Mouse (Mus musculus) midbrain, embryonic 14.5 days (tissue): ENCODE data around the gene Naa20. TPM values are rescaled to one million over a fixed set of nuclear protein-coding genes. Genes with fewer than 3 reads are reported as not detected.

Experiments used
- ATAC-seq: fragments of 200-750 bp; cut with Nextera tagmentation; 2 replicates; pipeline ENCODE4 v1.8.0; 2017; ENCODE audit warnings: moderate number of reproducible peaks, moderate library complexity; ENCODE audit not compliant: low FRiP score, low TSS enrichment
- DNase-seq: peaks from one replicate; pipeline ENCODE4 v3.0.0-alpha.2; 2015
- H3K27ac ChIP-seq: fragments of 300-500 bp; sonication (generic); replicated peaks from 2 replicates; pipeline ENCODE4 v1.5.1; 2014; ENCODE audit warnings: mild to moderate bottlenecking, low read depth, low read length, moderate library complexity
- H3K27me3 ChIP-seq: fragments of 300-500 bp; sonication (generic); 2 replicates; pipeline ENCODE4 v1.6.1; 2014; ENCODE audit warnings: low read length, control low read depth, mixed read lengths; ENCODE audit not compliant: control insufficient read depth, insufficient read depth
- H3K36me3 ChIP-seq: fragments of 300-500 bp; sonication (generic); 2 replicates; pipeline ENCODE4 v1.6.1; 2014; ENCODE audit warnings: low read length, control low read depth; ENCODE audit not compliant: control insufficient read depth, insufficient read depth
- H3K4me1 ChIP-seq: fragments of 300-500 bp; sonication (generic); 2 replicates; pipeline ENCODE4 v1.6.1; 2014; ENCODE audit warnings: mild to moderate bottlenecking, antibody characterized with exemption, low read length, control low read depth; ENCODE audit not compliant: control insufficient read depth, insufficient read depth
- H3K4me2 ChIP-seq: fragments of 300-500 bp; sonication (generic); 2 replicates; pipeline ENCODE4 v1.6.1; 2014; ENCODE audit warnings: mild to moderate bottlenecking, low read length, moderate library complexity
- H3K4me3 ChIP-seq: fragments of 300-500 bp; sonication (generic); replicated peaks from 2 replicates; pipeline ENCODE4 v1.5.1; 2014; ENCODE audit warnings: low read depth, low read length
- H3K9ac ChIP-seq: fragments of 300-500 bp; sonication (generic); replicated peaks from 2 replicates; pipeline ENCODE4 v1.6.1; 2014; ENCODE audit warnings: mild to moderate bottlenecking, low read length, moderate library complexity
- H3K9me3 ChIP-seq: fragments of 300-500 bp; sonication (generic); 2 replicates; pipeline ENCODE4 v1.6.1; 2016; ENCODE audit warnings: low read length, control low read depth, mixed read lengths; ENCODE audit not compliant: control insufficient read depth
- WGBS: fragments of 180-500 bp; shearing (Covaris S2); extraction: QIAGEN DNeasy Blood & Tissue Kit; methylation state at CpG from one replicate; pipeline ENCODE4 v1.1.7; 2014; 5-methylcytosine and 5-hydroxymethylcytosine counted together
- polyA plus RNA-seq: library from polyadenylated mRNA; unstranded; fragments of >200 nt; fragmentation: Nextera tagmentation; extraction: Ambion mirVana; gene quantifications from 2 replicates; pipeline ENCODE4 v1.2.1, GENCODE M21; 2014

Gene Naa20
- polyA plus RNA-seq, 1 experiment from 2014 or later = 128 TPM

- Histone ChIP-seq H3K36me3 (no peaks in the 10 kb centered on the region), H3K4me1 (peaks cover 3% of the 10 kb centered on the region; the same call in 1 of the 2 replicates), H3K9ac (no peak overlapping the region), H3K4me2 (no peak overlapping the region), H3K4me3 (no peak overlapping the region), H3K27ac (no peak overlapping the region), H3K27me3 (no peaks in the 10 kb centered on the region), H3K9me3 (no peaks in the 10 kb centered on the region)
- DNase-seq (no peak), ATAC-seq (no peak)
- 95% methylated on average over 3 of the region's 3 CpGs for WGBS
Observed at GRCm38 (mm10) chr2:145866238-145866637, 35.7 kb upstream of the Naa20 start.

GRCm38 (mm10) chr2:145866695-145867449, 35.0 kb upstream of the Naa20 start:
- DNase-seq = no peak
- H3K4me3 ChIP-seq = no peak overlapping the region
- H3K27me3 ChIP-seq = no peaks in the 10 kb centered on the region
- no peak overlapping the region for H3K9ac ChIP-seq
- H3K36me3 ChIP-seq = no peaks in the 10 kb centered on the region
- peaks cover 3% of the 10 kb centered on the region; the same call in 1 of the 2 replicates for H3K4me1 ChIP-seq
- H3K27ac ChIP-seq = no peak overlapping the region
- no peaks in the 10 kb centered on the region for H3K9me3 ChIP-seq
- 93% methylated on average over 11 of the region's 11 CpGs for WGBS
- no peak for ATAC-seq
- no peak overlapping the region for H3K4me2 ChIP-seq

- Histone ChIP-seq H3K9me3 (no peaks in the 10 kb centered on the region), H3K27ac (no peak overlapping the region), H3K9ac (no peak overlapping the region), H3K4me1 (no peaks in the 10 kb centered on the region), H3K4me3 (no peak overlapping the region), H3K36me3 (peaks cover under 1% of the 10 kb centered on the region; the same call in 1 of the 2 replicates), H3K4me2 (no peak overlapping the region), H3K27me3 (no peaks in the 10 kb centered on the region)
- DNase-seq (no peak), ATAC-seq (no peak)
- WGBS = 83% methylated on average over 4 of the region's 4 CpGs
Observed at GRCm38 (mm10) chr2:145871308-145871707, 30.6 kb upstream of the Naa20 start.

GRCm38 (mm10) chr2:145872099-145872498, 29.8 kb upstream of the Naa20 start:
- no peaks in the 10 kb centered on the region for H3K27me3 ChIP-seq
- H3K4me3 ChIP-seq = no peak overlapping the region
- no peak overlapping the region for H3K27ac ChIP-seq
- H3K9ac ChIP-seq = no peak overlapping the region
- H3K4me1 ChIP-seq = no peaks in the 10 kb centered on the region
- H3K9me3 ChIP-seq = no peaks in the 10 kb centered on the region
- H3K36me3 ChIP-seq = peaks cover 8% of the 10 kb centered on the region
- WGBS = 94% methylated on average over 1 of the region's 1 CpGs
- no peak for DNase-seq
- no peak for ATAC-seq
- H3K4me2 ChIP-seq = no peak overlapping the region

GRCm38 (mm10) chr2:145873953-145874352, 27.9 kb upstream of the Naa20 start:
- Histone ChIP-seq H3K27ac (no peak overlapping the region), H3K4me1 (no peaks in the 10 kb centered on the region), H3K27me3 (no peaks in the 10 kb centered on the region), H3K36me3 (peaks cover 10% of the 10 kb centered on the region), H3K4me2 (no peak overlapping the region), H3K4me3 (no peak overlapping the region), H3K9me3 (no peaks in the 10 kb centered on the region), H3K9ac (no peak overlapping the region)
- ATAC-seq (no peak), DNase-seq (no peak)
- WGBS = 88% methylated on average over 1 of the region's 1 CpGs

- DNase-seq = no peak
- ATAC-seq = no peak
- H3K4me2 ChIP-seq = no peak overlapping the region
- WGBS = 67% methylated on average over 3 of the region's 3 CpGs
- H3K27ac ChIP-seq = no peak overlapping the region
- no peak overlapping the region for H3K9ac ChIP-seq
- no peaks in the 10 kb centered on the region for H3K9me3 ChIP-seq
- no peaks in the 10 kb centered on the region for H3K27me3 ChIP-seq
- H3K36me3 ChIP-seq = peaks cover 14% of the 10 kb centered on the region
- no peak overlapping the region for H3K4me3 ChIP-seq
- H3K4me1 ChIP-seq = no peaks in the 10 kb centered on the region
Observed at GRCm38 (mm10) chr2:145874879-145875482, 26.9 kb upstream of the Naa20 start.

GRCm38 (mm10) chr2:145877191-145877590, 24.7 kb upstream of the Naa20 start:
- Histone ChIP-seq H3K4me3 (no peak overlapping the region), H3K4me2 (no peak overlapping the region), H3K27me3 (no peaks in the 10 kb centered on the region), H3K4me1 (no peaks in the 10 kb centered on the region), H3K27ac (no peak overlapping the region), H3K9me3 (no peaks in the 10 kb centered on the region), H3K36me3 (peaks cover 18% of the 10 kb centered on the region), H3K9ac (no peak overlapping the region)
- DNase-seq = no peak
- no peak for ATAC-seq
- 94% methylated on average over 3 of the region's 3 CpGs for WGBS

- no peak for ATAC-seq
- Histone ChIP-seq H3K4me2 (no peak overlapping the region), H3K27me3 (no peaks in the 10 kb centered on the region), H3K4me3 (no peak overlapping the region), H3K9ac (no peak overlapping the region), H3K4me1 (no peaks in the 10 kb centered on the region), H3K27ac (no peak overlapping the region), H3K9me3 (no peaks in the 10 kb centered on the region), H3K36me3 (peaks cover 29% of the 10 kb centered on the region)
- no peak for DNase-seq
- WGBS = 70% methylated on average over 11 of the region's 11 CpGs
Observed at GRCm38 (mm10) chr2:145880887-145881747, 20.8 kb upstream of the Naa20 start.
